Mouse (Mus musculus): ENCODE measurements around the gene Ttyh3. TPM values are rescaled to one million over a fixed set of nuclear protein-coding genes. Genes with fewer than 3 reads are reported as not detected.

Ttyh3 gene
- polyA plus RNA-seq, 1 experiment from 2014 or later, result 34.1 TPM

- H3K4me3 ChIP-seq, result no peak overlapping the region
- peaks cover 20% of the 10 kb centered on the region for H3K4me1 ChIP-seq
- no peaks in the 10 kb centered on the region for H3K27me3 ChIP-seq
- no peak overlapping the region for H3K27ac ChIP-seq
- peaks cover 66% of the 10 kb centered on the region for H3K36me3 ChIP-seq
- H3K9me3 ChIP-seq, result no peaks in the 10 kb centered on the region
- no peak for ATAC-seq (ENCODE audit: insufficient number of reproducible peaks, low FRiP score, low TSS enrichment, low read depth)
- H3K9ac ChIP-seq, result no peak overlapping the region
- 97% methylated on average over 22 of the region's 23 CpGs for WGBS
- H3K4me2 ChIP-seq, result no peak overlapping the region
Measured at GRCm38 (mm10) chr5:140622978-140623670, 25.7 kb downstream of the Ttyh3 start.

- WGBS, result 65% methylated on average over 10 of the region's 10 CpGs
- H3K27me3 ChIP-seq, result no peaks in the 10 kb centered on the region
- no peaks in the 10 kb centered on the region for H3K9me3 ChIP-seq
- peaks cover 50% of the 10 kb centered on the region for H3K36me3 ChIP-seq
- peak overlapping the region; percentile 14 for H3K27ac ChIP-seq
- H3K9ac ChIP-seq, result no peak overlapping the region
- H3K4me1 ChIP-seq, result peaks cover 23% of the 10 kb centered on the region
- H3K4me3 ChIP-seq, result no peak overlapping the region
- H3K4me2 ChIP-seq, result no peak overlapping the region
- ATAC-seq (ENCODE audit: insufficient number of reproducible peaks, low FRiP score, low TSS enrichment, low read depth), result no peak
Measured at GRCm38 (mm10) chr5:140621517-140621916, 27.3 kb downstream of the Ttyh3 start.

- Histone ChIP-seq H3K4me3 (no peak overlapping the region), H3K36me3 (peaks cover 46% of the 10 kb centered on the region), H3K27ac (peak overlapping the region; percentile 14; the same call in 1 of the 2 replicates), H3K9ac (no peak overlapping the region), H3K4me2 (no peak overlapping the region), H3K9me3 (no peaks in the 10 kb centered on the region), H3K27me3 (no peaks in the 10 kb centered on the region), H3K4me1 (peaks cover 20% of the 10 kb centered on the region)
- 68% methylated on average over 9 of the region's 9 CpGs for WGBS
- no peak for ATAC-seq (ENCODE audit: insufficient number of reproducible peaks, low FRiP score, low TSS enrichment, low read depth)
Measured at GRCm38 (mm10) chr5:140621092-140621491, 27.7 kb downstream of the Ttyh3 start.

- WGBS, result 54% methylated on average over 7 of the region's 7 CpGs
- Histone ChIP-seq H3K4me2 (no peak overlapping the region), H3K9ac (no peak overlapping the region), H3K27me3 (no peaks in the 10 kb centered on the region), H3K4me3 (no peak overlapping the region), H3K27ac (no peak overlapping the region), H3K9me3 (no peaks in the 10 kb centered on the region), H3K4me1 (peaks cover 19% of the 10 kb centered on the region), H3K36me3 (peaks cover 40% of the 10 kb centered on the region)
- ATAC-seq (ENCODE audit: insufficient number of reproducible peaks, low FRiP score, low TSS enrichment, low read depth), result no peak
Measured at GRCm38 (mm10) chr5:140619895-140620736, 28.7 kb downstream of the Ttyh3 start.

GRCm38 (mm10) chr5:140619151-140619771, 29.6 kb downstream of the Ttyh3 start:
- no peak for ATAC-seq (ENCODE audit: insufficient number of reproducible peaks, low FRiP score, low TSS enrichment, low read depth)
- H3K4me3 ChIP-seq, result no peak overlapping the region
- H3K36me3 ChIP-seq, result peaks cover 39% of the 10 kb centered on the region
- peaks cover 19% of the 10 kb centered on the region for H3K4me1 ChIP-seq
- WGBS, result 24% methylated on average over 6 of the region's 6 CpGs
- H3K4me2 ChIP-seq, result no peak overlapping the region
- no peaks in the 10 kb centered on the region for H3K27me3 ChIP-seq
- no peak overlapping the region for H3K9ac ChIP-seq
- no peaks in the 10 kb centered on the region for H3K9me3 ChIP-seq
- H3K27ac ChIP-seq, result no peak overlapping the region

GRCm38 (mm10) chr5:140617714-140618113, 31.1 kb downstream of the Ttyh3 start:
- Histone ChIP-seq H3K27ac (peak overlapping the region; percentile 18; the same call in 1 of the 2 replicates), H3K4me3 (no peak overlapping the region), H3K36me3 (peaks cover 38% of the 10 kb centered on the region), H3K4me1 (peaks cover 19% of the 10 kb centered on the region), H3K9ac (no peak overlapping the region), H3K4me2 (no peak overlapping the region), H3K27me3 (no peaks in the 10 kb centered on the region), H3K9me3 (no peaks in the 10 kb centered on the region)
- WGBS, result 70% methylated on average over 5 of the region's 5 CpGs
- no peak for ATAC-seq (ENCODE audit: insufficient number of reproducible peaks, low FRiP score, low TSS enrichment, low read depth)

- no peaks in the 10 kb centered on the region for H3K9me3 ChIP-seq
- 60% methylated on average over 9 of the region's 9 CpGs for WGBS
- no peak overlapping the region for H3K4me2 ChIP-seq
- H3K9ac ChIP-seq, result no peak overlapping the region
- no peak overlapping the region for H3K4me3 ChIP-seq
- peaks cover 25% of the 10 kb centered on the region for H3K4me1 ChIP-seq
- no peaks in the 10 kb centered on the region for H3K27me3 ChIP-seq
- peak overlapping the region; percentile 65; the same call in 1 of the 2 replicates for H3K27ac ChIP-seq
- ATAC-seq (ENCODE audit: insufficient number of reproducible peaks, low FRiP score, low TSS enrichment, low read depth), result no peak
- H3K36me3 ChIP-seq, result peaks cover 35% of the 10 kb centered on the region
Measured at GRCm38 (mm10) chr5:140616691-140617090, 32.1 kb downstream of the Ttyh3 start.

GRCm38 (mm10) chr5:140616110-140616503, 32.7 kb downstream of the Ttyh3 start:
- Histone ChIP-seq H3K4me3 (no peak overlapping the region), H3K27me3 (no peaks in the 10 kb centered on the region; the same call in 1 of the 2 replicates), H3K36me3 (peaks cover 30% of the 10 kb centered on the region), H3K9me3 (no peaks in the 10 kb centered on the region), H3K9ac (no peak overlapping the region), H3K27ac (peak overlapping the region; percentile 65; the same call in 1 of the 2 replicates), H3K4me1 (peaks cover 25% of the 10 kb centered on the region), H3K4me2 (no peak overlapping the region)
- ATAC-seq (ENCODE audit: insufficient number of reproducible peaks, low FRiP score, low TSS enrichment, low read depth), result no peak
- WGBS, result 69% methylated on average over 6 of the region's 6 CpGs

- Histone ChIP-seq H3K27ac (no peak overlapping the region), H3K27me3 (no peaks in the 10 kb centered on the region; the same call in 1 of the 2 replicates), H3K9ac (no peak overlapping the region), H3K4me1 (peaks cover 29% of the 10 kb centered on the region), H3K4me3 (no peak overlapping the region), H3K4me2 (no peak overlapping the region), H3K36me3 (peaks cover 28% of the 10 kb centered on the region), H3K9me3 (no peaks in the 10 kb centered on the region)
- ATAC-seq (ENCODE audit: insufficient number of reproducible peaks, low FRiP score, low TSS enrichment, low read depth), result no peak
- WGBS, result 81% methylated on average over 10 of the region's 10 CpGs
Measured at GRCm38 (mm10) chr5:140615321-140616109, 33.3 kb downstream of the Ttyh3 start.

GRCm38 (mm10) chr5:140614837-140615236, 34.0 kb downstream of the Ttyh3 start:
- no peaks in the 10 kb centered on the region for H3K9me3 ChIP-seq
- WGBS, result 89% methylated on average over 4 of the region's 4 CpGs
- H3K27me3 ChIP-seq, result peaks cover under 1% of the 10 kb centered on the region; the same call in 1 of the 2 replicates
- H3K9ac ChIP-seq, result no peak overlapping the region
- peaks cover 32% of the 10 kb centered on the region for H3K4me1 ChIP-seq
- peaks cover 28% of the 10 kb centered on the region for H3K36me3 ChIP-seq
- H3K4me2 ChIP-seq, result no peak overlapping the region
- H3K4me3 ChIP-seq, result no peak overlapping the region
- ATAC-seq (ENCODE audit: insufficient number of reproducible peaks, low FRiP score, low TSS enrichment, low read depth), result no peak
- no peak overlapping the region for H3K27ac ChIP-seq

GRCm38 (mm10) chr5:140614141-140614540, 34.7 kb downstream of the Ttyh3 start:
- H3K4me2 ChIP-seq, result no peak overlapping the region
- no peak overlapping the region for H3K4me3 ChIP-seq
- ATAC-seq (ENCODE audit: insufficient number of reproducible peaks, low FRiP score, low TSS enrichment, low read depth), result no peak
- no peak overlapping the region for H3K27ac ChIP-seq
- WGBS, result 91% methylated on average over 10 of the region's 10 CpGs
- H3K9ac ChIP-seq, result no peak overlapping the region
- H3K4me1 ChIP-seq, result peaks cover 39% of the 10 kb centered on the region
- no peaks in the 10 kb centered on the region for H3K9me3 ChIP-seq
- H3K36me3 ChIP-seq, result peaks cover 28% of the 10 kb centered on the region
- peaks cover 8% of the 10 kb centered on the region; the same call in 1 of the 2 replicates for H3K27me3 ChIP-seq
